Mouse (Mus musculus): ENCODE data around the gene Prex1. TPM values are rescaled to one million over a fixed set of nuclear protein-coding genes. Genes with fewer than 3 reads are reported as not detected.
A peak's percentile ranks its signal among the peaks of the same experiment; 100 is the strongest.

The Prex1 gene
- polyA plus RNA-seq, 1 experiment, result 38.8 TPM

DNA sequence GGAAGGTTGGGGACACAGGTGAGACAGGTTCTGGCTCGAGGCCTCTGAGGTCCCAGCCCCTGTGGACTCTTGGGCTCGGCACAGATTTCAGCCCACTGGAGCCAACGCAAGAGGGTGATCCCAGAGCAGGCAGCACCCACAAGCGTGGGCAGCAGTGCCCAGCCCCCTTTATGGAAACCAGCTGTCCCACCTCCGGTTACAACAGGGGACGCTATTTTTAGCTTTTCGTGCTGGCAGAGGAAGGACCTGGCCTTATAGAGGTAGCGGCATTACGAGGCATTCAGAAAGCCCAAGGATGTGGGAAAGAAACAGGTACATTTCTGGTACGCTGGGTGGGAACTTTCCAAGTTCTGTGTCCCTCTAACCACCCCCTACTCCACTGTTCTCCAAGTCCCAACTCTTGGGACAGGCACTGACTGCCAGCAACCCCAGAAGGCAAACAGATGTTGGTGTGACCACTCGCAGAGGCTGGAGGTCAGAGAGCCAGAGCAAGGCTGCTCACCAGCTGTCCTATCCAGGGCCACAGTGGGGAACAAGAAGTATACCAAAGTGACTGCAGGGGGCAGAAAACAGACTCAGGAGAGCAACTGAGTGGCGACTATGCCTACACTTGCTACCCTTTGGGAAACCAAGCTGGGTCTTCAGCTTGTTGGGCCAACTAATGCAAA, 108.3 kb downstream of the Prex1 start:
- TF ChIP-seq POLR2A (IDR thresholded peaks at IDR 0.05; ENCODE audit: borderline replicate concordance, control insufficient read depth, low read depth, low read length), result no peak
- 0 out of 2 replicates have a peak, but pooled peaks have one; percentile 12 for TF ChIP-seq CTCF (IDR thresholded peaks at IDR 0.05; ENCODE audit: control insufficient read depth, insufficient read depth, low read length)
- WGBS, result 66% methylated on average over 12 of the region's 12 CpGs
- Histone ChIP-seq H3K4me3 (replicated peaks; ENCODE audit: control insufficient read depth, low read depth, low read length) (no peak overlapping the region), H3K4me1 (ENCODE audit: control insufficient read depth, insufficient read depth, low read length) (no peaks in the 10 kb centered on the region), H3K27ac (ENCODE audit: control insufficient read depth, insufficient read depth, low read depth, low read length, poor library complexity) (no peak overlapping the region)

GRCm38 (mm10) chr2:166602948-166603347, 110.7 kb downstream of the Prex1 start:
- TF ChIP-seq POLR2A (IDR thresholded peaks at IDR 0.05; ENCODE audit: borderline replicate concordance, control insufficient read depth, low read depth, low read length), result no peak
- TF ChIP-seq CTCF (IDR thresholded peaks at IDR 0.05; ENCODE audit: control insufficient read depth, insufficient read depth, low read length), result no peak
- no peak overlapping the region for H3K4me3 ChIP-seq (replicated peaks; ENCODE audit: control insufficient read depth, low read depth, low read length)
- WGBS, result 94% methylated on average over 3 of the region's 3 CpGs
- H3K27ac ChIP-seq (ENCODE audit: control insufficient read depth, insufficient read depth, low read depth, low read length, poor library complexity), result no peak overlapping the region
- H3K4me1 ChIP-seq (ENCODE audit: control insufficient read depth, insufficient read depth, low read length), result no peaks in the 10 kb centered on the region

DNA sequence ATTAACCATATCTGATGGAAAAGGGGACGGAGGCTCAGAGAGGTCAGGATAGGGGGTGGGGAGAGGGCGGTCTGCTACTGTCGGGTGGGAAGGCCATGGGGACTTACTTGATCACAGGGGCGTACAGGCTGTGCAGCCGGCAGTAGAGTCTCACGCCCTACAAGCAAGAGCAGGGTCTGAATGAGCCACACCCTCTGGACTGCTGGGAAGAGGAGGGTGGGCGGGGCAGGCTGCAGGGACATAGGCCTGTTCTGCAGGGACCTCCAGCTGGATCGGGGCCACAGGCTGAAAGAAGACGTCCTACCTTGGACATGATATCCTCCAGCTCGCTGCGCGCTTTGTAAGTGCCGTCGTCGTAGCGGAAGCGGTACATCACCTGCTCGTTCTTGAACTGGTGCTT, 112.2 kb downstream of the Prex1 start:
- WGBS, result 91% methylated on average over 18 of the region's 18 CpGs
- H3K4me3 ChIP-seq (replicated peaks; ENCODE audit: control insufficient read depth, low read depth, low read length), result no peak overlapping the region
- no peak overlapping the region for H3K27ac ChIP-seq (ENCODE audit: control insufficient read depth, insufficient read depth, low read depth, low read length, poor library complexity)
- H3K4me1 ChIP-seq (ENCODE audit: control insufficient read depth, insufficient read depth, low read length), result no peaks in the 10 kb centered on the region
- TF ChIP-seq POLR2A (IDR thresholded peaks at IDR 0.05; ENCODE audit: borderline replicate concordance, control insufficient read depth, low read depth, low read length) (no peak), CTCF (IDR thresholded peaks at IDR 0.05; ENCODE audit: control insufficient read depth, insufficient read depth, low read length) (no peak)

GRCm38 (mm10) chr2:166598453-166599155, 115.0 kb downstream of the Prex1 start:
- no peak overlapping the region for H3K4me3 ChIP-seq (replicated peaks; ENCODE audit: control insufficient read depth, low read depth, low read length)
- TF ChIP-seq CTCF (IDR thresholded peaks at IDR 0.05; ENCODE audit: control insufficient read depth, insufficient read depth, low read length) (peak; percentile 21; the same call in 1 of the 2 replicates), POLR2A (IDR thresholded peaks at IDR 0.05; ENCODE audit: borderline replicate concordance, control insufficient read depth, low read depth, low read length) (no peak)
- no peaks in the 10 kb centered on the region for H3K4me1 ChIP-seq (ENCODE audit: control insufficient read depth, insufficient read depth, low read length)
- H3K27ac ChIP-seq (ENCODE audit: control insufficient read depth, insufficient read depth, low read depth, low read length, poor library complexity), result no peak overlapping the region
- 86% methylated on average over 12 of the region's 12 CpGs for WGBS

DNA sequence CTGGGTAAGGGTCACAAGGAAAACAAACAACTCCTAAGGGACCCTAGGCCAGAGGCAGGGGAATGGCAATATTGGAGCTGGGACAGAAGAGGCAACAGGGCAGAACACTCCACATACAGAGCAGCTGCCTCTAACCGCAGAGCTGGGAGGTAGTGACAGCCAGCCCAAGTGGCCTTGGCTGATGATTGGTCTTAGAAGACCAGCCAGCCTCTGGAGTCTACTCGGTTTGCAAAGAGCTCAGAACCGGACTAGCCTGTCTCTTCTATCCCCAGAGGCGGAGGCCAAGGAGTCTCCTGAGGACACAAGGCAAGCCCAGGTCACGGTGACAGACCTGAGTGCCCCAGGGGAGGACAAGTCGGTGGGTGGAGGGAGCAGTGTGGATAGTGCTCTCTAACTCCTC, 115.9 kb downstream of the Prex1 start:
- Histone ChIP-seq H3K4me1 (ENCODE audit: control insufficient read depth, insufficient read depth, low read length) (no peaks in the 10 kb centered on the region), H3K4me3 (replicated peaks; ENCODE audit: control insufficient read depth, low read depth, low read length) (no peak overlapping the region), H3K27ac (ENCODE audit: control insufficient read depth, insufficient read depth, low read depth, low read length, poor library complexity) (no peak overlapping the region)
- WGBS, result 74% methylated on average over 6 of the region's 6 CpGs
- no peak for TF ChIP-seq CTCF (IDR thresholded peaks at IDR 0.05; ENCODE audit: control insufficient read depth, insufficient read depth, low read length)
- no peak for TF ChIP-seq POLR2A (IDR thresholded peaks at IDR 0.05; ENCODE audit: borderline replicate concordance, control insufficient read depth, low read depth, low read length)

GRCm38 (mm10) chr2:166592034-166592912, 121.4 kb downstream of the Prex1 start:
- 58% methylated on average over 21 of the region's 21 CpGs for WGBS
- no peak overlapping the region for H3K4me3 ChIP-seq (replicated peaks; ENCODE audit: control insufficient read depth, low read depth, low read length)
- no peak for TF ChIP-seq POLR2A (IDR thresholded peaks at IDR 0.05; ENCODE audit: borderline replicate concordance, control insufficient read depth, low read depth, low read length)
- TF ChIP-seq CTCF (IDR thresholded peaks at IDR 0.05; ENCODE audit: control insufficient read depth, insufficient read depth, low read length), result peak; percentile 99
- no peak overlapping the region for H3K27ac ChIP-seq (ENCODE audit: control insufficient read depth, insufficient read depth, low read depth, low read length, poor library complexity)
- no peaks in the 10 kb centered on the region for H3K4me1 ChIP-seq (ENCODE audit: control insufficient read depth, insufficient read depth, low read length)

- WGBS, result 75% methylated on average over 3 of the region's 3 CpGs
- TF ChIP-seq POLR2A (IDR thresholded peaks at IDR 0.05; ENCODE audit: borderline replicate concordance, control insufficient read depth, low read depth, low read length), result no peak
- TF ChIP-seq CTCF (IDR thresholded peaks at IDR 0.05; ENCODE audit: control insufficient read depth, insufficient read depth, low read length), result no peak
- Histone ChIP-seq H3K4me1 (ENCODE audit: control insufficient read depth, insufficient read depth, low read length) (no peaks in the 10 kb centered on the region), H3K27ac (ENCODE audit: control insufficient read depth, insufficient read depth, low read depth, low read length, poor library complexity) (no peak overlapping the region), H3K4me3 (replicated peaks; ENCODE audit: control insufficient read depth, low read depth, low read length) (no peak overlapping the region)
Measured at GRCm38 (mm10) chr2:166584491-166584890, 129.1 kb downstream of the Prex1 start.

- 96% methylated on average over 5 of the region's 5 CpGs for WGBS
- H3K4me3 ChIP-seq (replicated peaks; ENCODE audit: control insufficient read depth, low read depth, low read length), result no peak overlapping the region
- peak; percentile 40; the same call in 1 of the 2 replicates for TF ChIP-seq CTCF (IDR thresholded peaks at IDR 0.05; ENCODE audit: control insufficient read depth, insufficient read depth, low read length)
- TF ChIP-seq POLR2A (IDR thresholded peaks at IDR 0.05; ENCODE audit: borderline replicate concordance, control insufficient read depth, low read depth, low read length), result no peak
- no peaks in the 10 kb centered on the region for H3K4me1 ChIP-seq (ENCODE audit: control insufficient read depth, insufficient read depth, low read length)
- no peak overlapping the region for H3K27ac ChIP-seq (ENCODE audit: control insufficient read depth, insufficient read depth, low read depth, low read length, poor library complexity)
Measured at GRCm38 (mm10) chr2:166583292-166583691, 130.3 kb downstream of the Prex1 start.

Data from bone marrow, adult 2 months (tissue).